8 mouse cellular contexts compared by ENCODE assay signal in genomic region chr8:113634670-113635591, GRCm38 (mm10). TPM values are rescaled to one million over a fixed set of nuclear protein-coding genes. Genes with fewer than 3 reads are reported as not detected.
DNase-seq lines count a peak whose midpoint lies in the region; ATAC-seq lines count a peak whose summit lies in the region.

Gene Mon1b, plus strand, starts transcription at chr8:113635587.

- peak within 1 kb of the TSS; percentile 94 for H3K4me2 ChIP-seq in hindbrain, embryonic 12.5 days (replicated peaks)

- DNase-seq in NIH3T3 (ENCODE audit: low read depth), result peak; percentile 98
- DNase-seq in cerebellum, postnatal 10 days, result peak; percentile 99
- DNase-seq in frontal cortex, postnatal 10 days (ENCODE audit: low spot score in 2 of 2), result peak; percentile 96 to 98
- peak; percentile 99 to 100 for DNase-seq in layer of hippocampus, postnatal 14 days (ENCODE audit: low spot score in 2 of 2)
- peak; percentile 98 for DNase-seq in lung, postnatal 14 days
- DNase-seq in retina, adult 2 months (ENCODE audit: low read depth, low spot score), result peak; percentile 98
- peak; percentile 97 to 98 for DNase-seq in thymus, postnatal 36 days

- H3K27ac ChIP-seq in hindbrain, embryonic 12.5 days, result peak within 1 kb of the TSS; percentile 92

- H3K4me3 ChIP-seq in hindbrain, embryonic 12.5 days, result peak within 1 kb of the TSS; percentile 67

- ATAC-seq in hindbrain, embryonic 12.5 days (ENCODE audit: low FRiP score), result peak; percentile 99

- peaks cover 13% of the 10 kb centered on the region for H3K4me1 ChIP-seq in hindbrain, embryonic 12.5 days

- peaks cover 22% of the 10 kb centered on the region for H3K36me3 ChIP-seq in hindbrain, embryonic 12.5 days

- under 1% methylated on average over 42 of the region's 42 CpGs for WGBS in hindbrain, embryonic 12.5 days

- H3K27me3 ChIP-seq in hindbrain, embryonic 12.5 days, result no peaks in the 10 kb centered on the region

- H3K9me3 ChIP-seq in hindbrain, embryonic 12.5 days (replicated peaks), result no peaks in the 10 kb centered on the region

- peak within 1 kb of the TSS; percentile 72 for H3K9ac ChIP-seq in hindbrain, embryonic 12.5 days

RNA-seq across cellular contexts. Expression of gene Mon1b, which starts in this region (rescaled TPM):
- 11.0 and 14.3 TPM in 2 replicates for polyA plus RNA-seq in hindbrain, embryonic 12.5 days (2016; fragmentation: Nextera tagmentation; extraction: Ambion mirVana)
- total RNA-seq in layer of hippocampus, postnatal 14 days (2021), result 10 to 100 TPM; 21.1 to 24.0 TPM

Comparison
In these comparisons a context has a peak if more than half of its experiments do, and no peak if none do; other contexts are left out.
1. Peak in every context shown above with its lines: DNase-seq, ATAC-seq, H3K4me3 ChIP-seq and H3K27ac ChIP-seq.